Mouse (Mus musculus): ENCODE measurements around the gene Lrrc4c.

Gene Lrrc4c

GRCm38 (mm10) chr2:97284986-97285385 is 967.0 kb downstream of the Lrrc4c start:
- no peak for DNase-seq (ENCODE audit: low spot score)

GRCm38 (mm10) chr2:97294216-97294615 is 976.2 kb downstream of the Lrrc4c start:
- DNase-seq (ENCODE audit: low spot score) = no peak

GRCm38 (mm10) chr2:97299704-97300103 is 981.7 kb downstream of the Lrrc4c start:
- DNase-seq (ENCODE audit: low spot score) = no peak

GRCm38 (mm10) chr2:97318008-97318407 is 1000.0 kb downstream of the Lrrc4c start:
- no peak for DNase-seq (ENCODE audit: low spot score)

GRCm38 (mm10) chr2:97318536-97318935 is 1000.6 kb downstream of the Lrrc4c start:
- no peak for DNase-seq (ENCODE audit: low spot score)

- DNase-seq (ENCODE audit: low spot score) = no peak
Measured at GRCm38 (mm10) chr2:97332084-97332682, 1014.2 kb downstream of the Lrrc4c start.

GRCm38 (mm10) chr2:97339627-97340026 is 1021.7 kb downstream of the Lrrc4c start:
- DNase-seq (ENCODE audit: low spot score) = no peak

- no peak for DNase-seq (ENCODE audit: low spot score)
Measured at GRCm38 (mm10) chr2:97361235-97361634, 1043.3 kb downstream of the Lrrc4c start.

GRCm38 (mm10) chr2:97369978-97370377 is 1052.0 kb downstream of the Lrrc4c start:
- DNase-seq (ENCODE audit: low spot score) = no peak

GRCm38 (mm10) chr2:97391437-97391836 is 1073.5 kb downstream of the Lrrc4c start:
- DNase-seq (ENCODE audit: low spot score) = no peak

- DNase-seq (ENCODE audit: low spot score) = no peak
Measured at GRCm38 (mm10) chr2:97391876-97392275, 1073.9 kb downstream of the Lrrc4c start.

GRCm38 (mm10) chr2:97413066-97413465 is 1095.1 kb downstream of the Lrrc4c start:
- DNase-seq (ENCODE audit: low spot score) = no peak

GRCm38 (mm10) chr2:97414416-97415362 is 1096.7 kb downstream of the Lrrc4c start:
- DNase-seq (ENCODE audit: low spot score) = no peak

GRCm38 (mm10) chr2:97434140-97434539 is 1116.2 kb downstream of the Lrrc4c start:
- DNase-seq (ENCODE audit: low spot score) = no peak

GRCm38 (mm10) chr2:97435616-97436015 is 1117.6 kb downstream of the Lrrc4c start:
- no peak for DNase-seq (ENCODE audit: low spot score)

- DNase-seq (ENCODE audit: low spot score) = no peak
Measured at GRCm38 (mm10) chr2:97437767-97438166, 1119.8 kb downstream of the Lrrc4c start.

GRCm38 (mm10) chr2:97463573-97463972 is 1145.6 kb downstream of the Lrrc4c start:
- DNase-seq (ENCODE audit: low spot score) = no peak

- no peak for DNase-seq (ENCODE audit: low spot score)
Measured at GRCm38 (mm10) chr2:97466243-97466793, 1148.3 kb downstream of the Lrrc4c start.

- no peak for DNase-seq (ENCODE audit: low spot score)
Measured at GRCm38 (mm10) chr2:97467031-97467549, 1149.1 kb downstream of the Lrrc4c start.

- DNase-seq (ENCODE audit: low spot score) = no peak
Measured at GRCm38 (mm10) chr2:97467664-97468063, 1149.7 kb downstream of the Lrrc4c start.

- no peak for DNase-seq (ENCODE audit: low spot score)
Measured at GRCm38 (mm10) chr2:97468372-97468771, 1150.4 kb downstream of the Lrrc4c start.

- DNase-seq (ENCODE audit: low spot score) = no peak
Measured at GRCm38 (mm10) chr2:97469396-97469795, 1151.4 kb downstream of the Lrrc4c start.
